Mouse (Mus musculus) heart, postnatal 0 days (tissue): Measurements from ENCODE around the gene Bbs9. TPM values are rescaled to one million over a fixed set of nuclear protein-coding genes. Genes with fewer than 3 reads are reported as not detected.

Experiments
- ATAC-seq: fragments of 200-750 bp; cut with Nextera tagmentation; 2 replicates; pipeline ENCODE4 v1.8.0; 2017; ENCODE audit warnings: low read depth, moderate number of reproducible peaks, moderate library complexity; ENCODE audit not compliant: insufficient read depth
- DNase-seq: peaks from one replicate; pipeline ENCODE4 v3.0.0-alpha.2; 2016; ENCODE audit warnings: low spot score
- H3K27ac ChIP-seq: fragments of 300-500 bp; sonication (generic); 2 replicates; pipeline ENCODE4 v1.5.1; 2014; ENCODE audit warnings: low read depth, mild to moderate bottlenecking
- H3K27me3 ChIP-seq: fragments of 300-500 bp; sonication (generic); 2 replicates; pipeline ENCODE4 v1.6.1; 2014; ENCODE audit warnings: low read length, mixed read lengths; ENCODE audit not compliant: control insufficient read depth, insufficient read depth
- H3K36me3 ChIP-seq: fragments of 300-500 bp; sonication (generic); replicated peaks from 2 replicates; pipeline ENCODE4 v1.6.1; 2014; ENCODE audit warnings: low read length, mixed read lengths; ENCODE audit not compliant: control insufficient read depth, insufficient read depth
- H3K4me1 ChIP-seq: fragments of 300-500 bp; sonication (generic); 2 replicates; pipeline ENCODE4 v1.6.1; 2014; ENCODE audit warnings: antibody characterized with exemption; ENCODE audit not compliant: control insufficient read depth, insufficient read depth
- H3K4me2 ChIP-seq: fragments of 300-500 bp; sonication (generic); 2 replicates; pipeline ENCODE4 v1.6.1; 2014; ENCODE audit warnings: low read depth, mild to moderate bottlenecking, low read length, moderate library complexity
- H3K4me3 ChIP-seq: fragments of 300-500 bp; sonication (generic); 2 replicates; pipeline ENCODE4 v1.5.1; 2014; ENCODE audit warnings: low read depth, low read length
- H3K9ac ChIP-seq: fragments of 300-500 bp; sonication (generic); replicated peaks from 2 replicates; pipeline ENCODE4 v1.6.1; 2014; ENCODE audit warnings: low read depth, low read length, mixed read lengths
- H3K9me3 ChIP-seq: fragments of 300-500 bp; sonication (generic); replicated peaks from 2 replicates; pipeline ENCODE4 v1.6.1; 2016; ENCODE audit warnings: low read length; ENCODE audit not compliant: control insufficient read depth
- CTCF ChIP-seq: IDR thresholded peaks from 2 replicates; pipeline ENCODE4 v1.5.1; 2016; ENCODE audit warnings: antibody characterized with exemption, control low read depth, low read depth
- EP300 ChIP-seq: IDR thresholded peaks from 2 replicates; pipeline ENCODE4 v1.6.1; 2016; ENCODE audit warnings: antibody characterized with exemption, low read depth
- WGBS: fragments of 180-500 bp; shearing (Covaris S2); extraction: QIAGEN DNeasy Blood & Tissue Kit; methylation state at CpG from one replicate; pipeline ENCODE4 v1.1.7; 2014; 5-methylcytosine and 5-hydroxymethylcytosine counted together
- polyA plus RNA-seq: library from polyadenylated mRNA; unstranded; fragments of >200 nt; fragmentation: Nextera tagmentation; extraction: Ambion mirVana; gene quantifications from 2 replicates; pipeline ENCODE4 v1.2.1, GENCODE M21; 2015
- total RNA-seq: library from RNA; depleted of rRNA; stranded (reverse); fragments of >200 nt; gene quantifications from 2 replicates; pipeline ENCODE4 v1.2.3, GENCODE M21; 2014; ENCODE audit warnings: low replicate concordance

The Bbs9 gene
- total and polyA plus RNA-seq, 2 experiments from 2014 or later: 5.2 to 18.9 TPM

- TF ChIP-seq CTCF (no peak), EP300 (no peak)
- no peak for ATAC-seq
- Histone ChIP-seq H3K9ac (no peak overlapping the region), H3K27me3 (no peaks in the 10 kb centered on the region), H3K36me3 (0 out of 2 replicates have a peak, but pooled peaks cover 4% of the 10 kb centered on the region), H3K4me3 (no peak overlapping the region), H3K27ac (no peak overlapping the region), H3K9me3 (no peaks in the 10 kb centered on the region), H3K4me1 (peaks cover 3% of the 10 kb centered on the region; the same call in 1 of the 2 replicates), H3K4me2 (no peak overlapping the region)
- 79% methylated on average over 8 of the region's 8 CpGs for WGBS
- DNase-seq: no peak
Measured at GRCm38 (mm10) chr9:22468899-22469259, 6.6 kb upstream of the Bbs9 start.

- 77% methylated on average over 3 of the region's 3 CpGs for WGBS
- no peaks in the 10 kb centered on the region for H3K9me3 ChIP-seq
- 0 out of 2 replicates have a peak, but pooled peaks cover 4% of the 10 kb centered on the region for H3K36me3 ChIP-seq
- peak within 1 kb of the TSS; percentile 89 for H3K9ac ChIP-seq
- TF ChIP-seq CTCF (no peak), EP300 (no peak)
- no peaks in the 10 kb centered on the region for H3K27me3 ChIP-seq
- peak within 1 kb of the TSS; percentile 90 for H3K4me3 ChIP-seq
- peak within 1 kb of the TSS; percentile 87 for H3K27ac ChIP-seq
- DNase-seq (no peak), ATAC-seq (no peak)
- H3K4me2 ChIP-seq: peak within 1 kb of the TSS; percentile 93
- H3K4me1 ChIP-seq: peaks cover 3% of the 10 kb centered on the region; the same call in 1 of the 2 replicates
Measured at GRCm38 (mm10) chr9:22469643-22470042, 5.9 kb upstream of the Bbs9 start, which contains the start of gene Rp9. Gene Rp9, minus strand, starts transcription at chr9:22469743.

GRCm38 (mm10) chr9:22476265-22476664 is 750 bp downstream of the Bbs9 start:
- Histone ChIP-seq H3K36me3 (no peaks in the 10 kb centered on the region), H3K9me3 (no peaks in the 10 kb centered on the region), H3K4me2 (peak overlapping the region; percentile 99), H3K27me3 (no peaks in the 10 kb centered on the region), H3K4me1 (peaks cover 7% of the 10 kb centered on the region), H3K9ac (peak overlapping the region; percentile 71), H3K4me3 (peak overlapping the region; percentile 86), H3K27ac (peak overlapping the region; percentile 55; the same call in 1 of the 2 replicates)
- WGBS: 5% methylated on average over 10 of the region's 10 CpGs
- no peak for ATAC-seq
- no peak for TF ChIP-seq EP300
- TF ChIP-seq CTCF: no peak
- DNase-seq: peak; percentile 15

- H3K27me3 ChIP-seq: no peaks in the 10 kb centered on the region
- WGBS: 92% methylated on average over 8 of the region's 8 CpGs
Measured at GRCm38 (mm10) chr9:22478946-22479345, 3.4 kb downstream of the Bbs9 start.

GRCm38 (mm10) chr9:22483866-22484561 is 8.5 kb downstream of the Bbs9 start:
- H3K4me3 ChIP-seq: no peak overlapping the region
- no peaks in the 10 kb centered on the region for H3K27me3 ChIP-seq
- DNase-seq: no peak
- no peaks in the 10 kb centered on the region for H3K36me3 ChIP-seq
- no peaks in the 10 kb centered on the region for H3K4me1 ChIP-seq
- TF ChIP-seq CTCF: no peak
- no peak for TF ChIP-seq EP300
- WGBS: 91% methylated on average over 8 of the region's 8 CpGs
- no peaks in the 10 kb centered on the region for H3K9me3 ChIP-seq
- H3K27ac ChIP-seq: no peak overlapping the region
- no peak for ATAC-seq
- no peak overlapping the region for H3K9ac ChIP-seq
- no peak overlapping the region for H3K4me2 ChIP-seq

More at GRCm38 (mm10) chr9:22478946-22479345, 3.4 kb downstream of the Bbs9 start:
- TF ChIP-seq CTCF (no peak), EP300 (no peak)
- no peak overlapping the region for H3K4me2 ChIP-seq
- H3K27ac ChIP-seq: no peak overlapping the region
- peaks cover 7% of the 10 kb centered on the region for H3K4me1 ChIP-seq
- H3K9ac ChIP-seq: no peak overlapping the region
- H3K9me3 ChIP-seq: no peaks in the 10 kb centered on the region
- H3K4me3 ChIP-seq: no peak overlapping the region
- no peaks in the 10 kb centered on the region for H3K36me3 ChIP-seq
- no peak for DNase-seq
- no peak for ATAC-seq
